In the genomic region with DNA sequence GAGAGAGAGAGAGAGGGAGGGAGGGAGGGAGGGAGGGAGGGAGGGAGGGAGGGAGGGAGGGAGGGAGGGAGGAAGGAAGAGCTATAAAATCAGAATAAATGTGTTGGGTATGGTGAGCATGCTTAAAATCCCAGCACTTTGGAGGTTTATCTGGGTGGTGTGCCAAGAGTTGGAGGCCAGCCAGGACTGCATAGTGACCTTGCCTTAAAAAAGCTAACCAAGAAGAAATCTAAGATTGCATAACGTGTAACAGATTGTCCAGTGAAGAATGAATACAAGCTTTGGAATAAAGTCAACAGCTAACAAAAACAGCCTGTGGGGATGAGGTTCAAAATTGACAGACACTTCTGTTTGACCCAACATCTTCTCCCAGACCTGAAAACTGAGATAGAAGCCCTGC, we compare ENCODE assay signal across 10 mouse cellular contexts. TPM values are rescaled to one million over a fixed set of nuclear protein-coding genes. Genes with fewer than 3 reads are reported as not detected.
DNase-seq lines count a peak whose midpoint lies in the region; ATAC-seq and TF ChIP-seq lines count a peak whose summit lies in the region.
"Had no signal": no experiment of that assay in that cellular context is flagged by ENCODE, and none has a peak within 500 bp of the region (broad histone marks: within the 10 kb centered on the region; RNA-seq: fewer than 3 reads in every experiment).

No protein-coding gene starts in this region.

- no peak for ATAC-seq in heart, embryonic 13.5 days (ENCODE audit: extremely low read depth, insufficient number of reproducible peaks, low FRiP score, low TSS enrichment)
- no peak for ATAC-seq in lung, postnatal 0 days
- ATAC-seq in forebrain, embryonic 13.5 days, result no peak
- no peak for ATAC-seq in midbrain, embryonic 16.5 days

- peaks cover 9% of the 10 kb centered on the region for H3K4me1 ChIP-seq in heart, embryonic 10.5 days
- H3K4me1 ChIP-seq in heart, embryonic 13.5 days, result peaks cover 28% of the 10 kb centered on the region
- peaks cover 9% of the 10 kb centered on the region for H3K4me1 ChIP-seq in lung, postnatal 0 days (ENCODE audit: insufficient read depth, low read depth, low read length)
- H3K4me1 ChIP-seq in forebrain, embryonic 13.5 days, result peaks cover 10% of the 10 kb centered on the region
- peaks cover 7% of the 10 kb centered on the region for H3K4me1 ChIP-seq in midbrain, embryonic 16.5 days (ENCODE audit: control insufficient read depth, insufficient read depth, low read length)

- no peak overlapping the region for H3K27ac ChIP-seq in heart, embryonic 10.5 days
- H3K27ac ChIP-seq in heart, embryonic 13.5 days (replicated peaks), result peak overlapping the region; percentile 39; the same call in 1 of the 2 replicates
- peak overlapping the region; percentile 72 for H3K27ac ChIP-seq in lung, postnatal 0 days (ENCODE audit: low read length)
- no peak overlapping the region for H3K27ac ChIP-seq in forebrain, embryonic 13.5 days
- no peak overlapping the region for H3K27ac ChIP-seq in midbrain, embryonic 16.5 days (ENCODE audit: low read length)
- H3K27ac ChIP-seq: midbrain, embryonic 12.5 days had no signal

- peak; percentile 81 to 89 for DNase-seq in heart, adult 18-20 months
- no peak for DNase-seq in heart, embryonic 10.5 days (ENCODE audit: low spot score)
- peak; percentile 25 for DNase-seq in brain, embryonic 14.5 days (ENCODE audit: low read depth)
- DNase-seq in lung, postnatal 0 days (ENCODE audit: low spot score), result peak; percentile 93
- DNase-seq in T-cell, adult 2 months (ENCODE audit: low spot score), result no peak

- no peaks in the 10 kb centered on the region for H3K9me3 ChIP-seq in heart, embryonic 10.5 days
- 0 out of 2 replicates have a peak, but pooled peaks cover 6% of the 10 kb centered on the region for H3K9me3 ChIP-seq in heart, embryonic 13.5 days
- H3K9me3 ChIP-seq in lung, postnatal 0 days (ENCODE audit: low read length), result no peaks in the 10 kb centered on the region
- H3K9me3 ChIP-seq in forebrain, embryonic 13.5 days (replicated peaks), result no peaks in the 10 kb centered on the region
- H3K9me3 ChIP-seq in midbrain, embryonic 16.5 days (replicated peaks; ENCODE audit: control insufficient read depth, low read length, poor library complexity, severe bottlenecking), result no peaks in the 10 kb centered on the region
- H3K9me3 ChIP-seq: midbrain, embryonic 12.5 days had no signal

- no peaks in the 10 kb centered on the region for H3K36me3 ChIP-seq in heart, embryonic 10.5 days
- H3K36me3 ChIP-seq in heart, embryonic 13.5 days, result no peaks in the 10 kb centered on the region
- no peaks in the 10 kb centered on the region for H3K36me3 ChIP-seq in lung, postnatal 0 days (ENCODE audit: insufficient read depth, low read length)
- H3K36me3 ChIP-seq in forebrain, embryonic 13.5 days (ENCODE audit: poor library complexity, severe bottlenecking), result no peaks in the 10 kb centered on the region
- H3K36me3 ChIP-seq in midbrain, embryonic 16.5 days (ENCODE audit: control insufficient read depth, insufficient read depth, low read length), result no peaks in the 10 kb centered on the region
- H3K36me3 ChIP-seq: midbrain, embryonic 12.5 days had no signal

- no peak overlapping the region for H3K9ac ChIP-seq in heart, embryonic 13.5 days
- H3K9ac ChIP-seq in lung, postnatal 0 days (replicated peaks; ENCODE audit: low read depth), result no peak overlapping the region
- no peak overlapping the region for H3K9ac ChIP-seq in forebrain, embryonic 13.5 days
- no peak overlapping the region for H3K9ac ChIP-seq in midbrain, embryonic 16.5 days (ENCODE audit: low read depth, low read length)
- H3K9ac ChIP-seq: midbrain, embryonic 12.5 days had no signal

- 66% methylated on average over 1 of the region's 1 CpGs for WGBS in heart, embryonic 10.5 days
- 12% methylated on average over 1 of the region's 1 CpGs for WGBS in heart, embryonic 13.5 days
- WGBS in lung, postnatal 0 days, result 13% methylated on average over 1 of the region's 1 CpGs
- 54% methylated on average over 1 of the region's 1 CpGs for WGBS in forebrain, embryonic 13.5 days
- WGBS in midbrain, embryonic 16.5 days, result 75% methylated on average over 1 of the region's 1 CpGs

- no peak for TF ChIP-seq EP300 in lung, postnatal 0 days (IDR thresholded peaks at IDR 0.05)

- no peak overlapping the region for H3K4me3 ChIP-seq in heart, embryonic 10.5 days
- H3K4me3 ChIP-seq in heart, embryonic 13.5 days, result no peak overlapping the region
- no peak overlapping the region for H3K4me3 ChIP-seq in lung, postnatal 0 days (ENCODE audit: low read depth, low read length)
- H3K4me3 ChIP-seq in forebrain, embryonic 13.5 days, result no peak overlapping the region
- H3K4me3 ChIP-seq in midbrain, embryonic 16.5 days (ENCODE audit: low read depth, low read length), result no peak overlapping the region
- H3K4me3 ChIP-seq: midbrain, embryonic 12.5 days had no signal

- no peak for TF ChIP-seq POLR2A in brain, embryonic 14.5 days (IDR thresholded peaks at IDR 0.05; ENCODE audit: borderline replicate concordance, extremely low read depth, insufficient read depth, insufficient read length, poor library complexity, severe bottlenecking)

- H3K4me2 ChIP-seq in heart, embryonic 13.5 days, result no peak overlapping the region
- no peak overlapping the region for H3K4me2 ChIP-seq in lung, postnatal 0 days (replicated peaks; ENCODE audit: low read depth, low read length)
- H3K4me2 ChIP-seq in forebrain, embryonic 13.5 days, result no peak overlapping the region
- no peak overlapping the region for H3K4me2 ChIP-seq in midbrain, embryonic 16.5 days (ENCODE audit: low read length)
- H3K4me2 ChIP-seq: midbrain, embryonic 12.5 days had no signal

- no peak for TF ChIP-seq CTCF in brain, embryonic 14.5 days (IDR thresholded peaks at IDR 0.05; ENCODE audit: borderline replicate concordance, extremely low read depth, insufficient read depth, insufficient read length)
- TF ChIP-seq CTCF in lung, postnatal 0 days (IDR thresholded peaks at IDR 0.05), result no peak

- H3K27me3 ChIP-seq in heart, embryonic 10.5 days (ENCODE audit: insufficient read depth, poor library complexity, severe bottlenecking), result peaks cover 11% of the 10 kb centered on the region; the same call in 1 of the 2 replicates
- H3K27me3 ChIP-seq in heart, embryonic 13.5 days (replicated peaks), result peaks cover 14% of the 10 kb centered on the region; the same call in 1 of the 2 replicates
- H3K27me3 ChIP-seq in lung, postnatal 0 days (replicated peaks; ENCODE audit: insufficient read depth, low read length), result no peaks in the 10 kb centered on the region
- no peaks in the 10 kb centered on the region for H3K27me3 ChIP-seq in forebrain, embryonic 13.5 days
- H3K27me3 ChIP-seq in midbrain, embryonic 16.5 days (ENCODE audit: control insufficient read depth, insufficient read depth, low read depth, low read length), result no peaks in the 10 kb centered on the region
- H3K27me3 ChIP-seq: CH12.LX; midbrain, embryonic 12.5 days had no signal

RNA-seq across cellular contexts. Expression of a gene that starts 7.0 kb away (rescaled TPM):
- 1 to 10 TPM; 3.5 to 6.3 TPM for total RNA-seq in heart, adult 18-20 months (2021)
- 3.9 TPM in 2 replicates for polyA plus RNA-seq in heart, embryonic 10.5 days (2016; fragmentation: Nextera tagmentation; extraction: Ambion mirVana)
- 2.6 and 3.3 TPM in 2 replicates for polyA plus RNA-seq in brain, embryonic 14.5 days (2012; rRNA removed)
- 3.7 and 3.8 TPM in 2 replicates for polyA plus RNA-seq in heart, embryonic 13.5 days (2015; fragmentation: Nextera tagmentation; extraction: Ambion mirVana)
- 12.7 and 16.1 TPM in 2 replicates for polyA plus RNA-seq in lung, postnatal 0 days (2015; fragmentation: Nextera tagmentation; extraction: Ambion mirVana)
- polyA plus RNA-seq in forebrain, embryonic 13.5 days (2015; fragmentation: Nextera tagmentation; extraction: Ambion mirVana), result 2.7 and 3.4 TPM in 2 replicates
- 3.6 and 5.0 TPM in 2 replicates for polyA plus RNA-seq in midbrain, embryonic 16.5 days (2015; fragmentation: Nextera tagmentation; extraction: Ambion mirVana)

RNA-seq across cellular contexts. Expression of a gene that starts 13.9 kb away (rescaled TPM):
- total RNA-seq in heart, adult 18-20 months (2021), result 10 to 100 TPM; 55.3 to 57.3 TPM
- 1.3 TPM in 2 replicates for polyA plus RNA-seq in heart, embryonic 10.5 days (2016; fragmentation: Nextera tagmentation; extraction: Ambion mirVana)
- polyA plus RNA-seq in brain, embryonic 14.5 days (2012; rRNA removed), result 6.7 and 9.0 TPM in 2 replicates
- 1.4 TPM in 2 replicates for polyA plus RNA-seq in heart, embryonic 13.5 days (2015; fragmentation: Nextera tagmentation; extraction: Ambion mirVana)
- 0.53 and 0.57 TPM in 2 replicates for polyA plus RNA-seq in lung, postnatal 0 days (2015; fragmentation: Nextera tagmentation; extraction: Ambion mirVana)
- 0.63 and 0.77 TPM in 2 replicates for polyA plus RNA-seq in forebrain, embryonic 13.5 days (2015; fragmentation: Nextera tagmentation; extraction: Ambion mirVana)
- 0.46 and 0.57 TPM in 2 replicates for polyA plus RNA-seq in midbrain, embryonic 16.5 days (2015; fragmentation: Nextera tagmentation; extraction: Ambion mirVana)

RNA-seq across cellular contexts. Expression of a gene that starts 18.5 kb away (rescaled TPM):
- not detected for total RNA-seq in heart, adult 18-20 months (2021)
- 0.14 TPM in 1 of 2 replicates, not detected in the other for polyA plus RNA-seq in heart, embryonic 10.5 days (2016; fragmentation: Nextera tagmentation; extraction: Ambion mirVana)
- polyA plus RNA-seq in brain, embryonic 14.5 days (2012; rRNA removed), result 145 and 170 TPM in 2 replicates
- polyA plus RNA-seq in heart, embryonic 13.5 days (2015; fragmentation: Nextera tagmentation; extraction: Ambion mirVana), result 0.04 TPM in 2 replicates
- 0.43 and 0.51 TPM in 2 replicates for polyA plus RNA-seq in lung, postnatal 0 days (2015; fragmentation: Nextera tagmentation; extraction: Ambion mirVana)
- 5.6 and 7.1 TPM in 2 replicates for polyA plus RNA-seq in forebrain, embryonic 13.5 days (2015; fragmentation: Nextera tagmentation; extraction: Ambion mirVana)
- polyA plus RNA-seq in midbrain, embryonic 16.5 days (2015; fragmentation: Nextera tagmentation; extraction: Ambion mirVana), result 14.0 and 14.6 TPM in 2 replicates
- total RNA-seq: CH12.LX had no signal

RNA-seq across cellular contexts. Expression of a gene that starts 43.3 kb away (rescaled TPM):
- total RNA-seq in heart, adult 18-20 months (2021), result not detected
- polyA plus RNA-seq in heart, embryonic 10.5 days (2016; fragmentation: Nextera tagmentation; extraction: Ambion mirVana), result 0.18 and 0.36 TPM in 2 replicates
- polyA plus RNA-seq in brain, embryonic 14.5 days (2012; rRNA removed), result 0.77 and 1.3 TPM in 2 replicates
- 0.27 TPM in 1 of 2 replicates, not detected in the other for polyA plus RNA-seq in heart, embryonic 13.5 days (2015; fragmentation: Nextera tagmentation; extraction: Ambion mirVana)
- not detected in 2 replicates for polyA plus RNA-seq in lung, postnatal 0 days (2015; fragmentation: Nextera tagmentation; extraction: Ambion mirVana)
- 0.26 and 0.45 TPM in 2 replicates for polyA plus RNA-seq in forebrain, embryonic 13.5 days (2015; fragmentation: Nextera tagmentation; extraction: Ambion mirVana)
- 0.32 and 0.38 TPM in 2 replicates for polyA plus RNA-seq in midbrain, embryonic 16.5 days (2015; fragmentation: Nextera tagmentation; extraction: Ambion mirVana)
- total RNA-seq: CH12.LX had no signal
- polyA plus RNA-seq: midbrain, embryonic 12.5 days had no signal

RNA-seq across cellular contexts. Expression of a gene that starts 50.7 kb away (rescaled TPM):
- 100 to 1,000 TPM in 1 of 2 experiments, 10 to 100 TPM in 1; 93.4 to 105 TPM for total RNA-seq in heart, adult 18-20 months (2021)
- 337 and 447 TPM in 2 replicates for polyA plus RNA-seq in heart, embryonic 10.5 days (2016; fragmentation: Nextera tagmentation; extraction: Ambion mirVana)
- polyA plus RNA-seq in brain, embryonic 14.5 days (2012; rRNA removed), result 451 and 626 TPM in 2 replicates
- polyA plus RNA-seq in heart, embryonic 13.5 days (2015; fragmentation: Nextera tagmentation; extraction: Ambion mirVana), result 327 and 359 TPM in 2 replicates
- 158 and 162 TPM in 2 replicates for polyA plus RNA-seq in lung, postnatal 0 days (2015; fragmentation: Nextera tagmentation; extraction: Ambion mirVana)
- 398 and 454 TPM in 2 replicates for polyA plus RNA-seq in forebrain, embryonic 13.5 days (2015; fragmentation: Nextera tagmentation; extraction: Ambion mirVana)
- polyA plus RNA-seq in midbrain, embryonic 16.5 days (2015; fragmentation: Nextera tagmentation; extraction: Ambion mirVana), result 226 and 253 TPM in 2 replicates

Comparison
In these comparisons a context has a peak if more than half of its experiments do, and no peak if none do; other contexts are left out.
1. DNase-seq: peak in heart, adult 18-20 months (2 of 2), brain, embryonic 14.5 days (single experiment) and lung, postnatal 0 days (single experiment); none in heart, embryonic 10.5 days (single experiment) and T-cell, adult 2 months (single experiment).
2. H3K27ac ChIP-seq: peak in heart, embryonic 13.5 days (single experiment) and lung, postnatal 0 days (single experiment); none in heart, embryonic 10.5 days (single experiment), forebrain, embryonic 13.5 days (single experiment) and midbrain, embryonic 16.5 days (single experiment).